Mouse (Mus musculus): Measurements from ENCODE around the gene Dirc2.
A peak's percentile ranks its signal among the peaks of the same experiment; 100 is the strongest.

The Dirc2 gene

DNA sequence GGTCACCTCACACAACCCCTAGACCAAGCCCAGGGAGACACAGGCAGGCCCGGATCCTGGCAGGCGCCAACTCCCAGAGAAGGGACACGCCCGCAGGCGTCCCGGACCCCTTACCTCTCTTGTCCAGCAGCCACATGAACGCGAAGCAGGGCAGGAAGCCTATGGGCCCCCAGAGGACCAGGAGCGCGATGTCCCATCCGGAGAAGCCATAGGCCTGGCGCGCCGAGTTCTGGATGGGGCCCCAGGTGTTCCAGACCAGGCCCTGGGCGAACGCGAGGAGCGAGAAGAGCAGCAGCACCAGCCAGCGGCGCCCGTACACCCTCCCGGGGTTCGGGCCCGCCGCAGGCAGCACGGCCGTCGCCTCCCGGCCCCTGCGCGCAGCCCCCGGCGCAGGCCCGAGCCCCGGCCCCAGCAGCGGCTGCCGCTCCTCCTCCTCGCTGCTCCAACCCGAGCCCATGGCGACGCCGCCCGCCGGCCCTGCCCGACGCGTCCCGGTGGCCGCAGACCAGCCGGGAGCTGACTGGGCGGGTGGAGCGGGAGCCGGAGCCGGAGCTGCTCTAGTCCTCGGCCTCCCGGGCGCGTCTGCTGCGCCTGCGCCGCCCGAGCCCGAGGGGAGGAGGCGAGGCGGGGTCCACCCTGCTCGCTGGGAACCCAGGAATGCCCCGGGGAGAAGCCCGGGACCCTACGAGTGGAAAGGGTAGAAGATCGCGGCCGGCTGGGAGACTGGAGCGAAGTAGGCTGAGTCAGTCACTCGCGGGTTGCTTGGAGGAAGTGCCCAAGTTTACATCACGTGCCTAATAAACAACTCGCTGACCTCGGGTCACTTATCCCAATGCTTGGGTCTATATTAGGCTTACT, at the start of gene Dirc2:
Dirc2 (minus strand) TSS at position 572 of the 858 bp plus-strand sequence.
- DNase-seq: peak; percentile 71 to 78

DNA sequence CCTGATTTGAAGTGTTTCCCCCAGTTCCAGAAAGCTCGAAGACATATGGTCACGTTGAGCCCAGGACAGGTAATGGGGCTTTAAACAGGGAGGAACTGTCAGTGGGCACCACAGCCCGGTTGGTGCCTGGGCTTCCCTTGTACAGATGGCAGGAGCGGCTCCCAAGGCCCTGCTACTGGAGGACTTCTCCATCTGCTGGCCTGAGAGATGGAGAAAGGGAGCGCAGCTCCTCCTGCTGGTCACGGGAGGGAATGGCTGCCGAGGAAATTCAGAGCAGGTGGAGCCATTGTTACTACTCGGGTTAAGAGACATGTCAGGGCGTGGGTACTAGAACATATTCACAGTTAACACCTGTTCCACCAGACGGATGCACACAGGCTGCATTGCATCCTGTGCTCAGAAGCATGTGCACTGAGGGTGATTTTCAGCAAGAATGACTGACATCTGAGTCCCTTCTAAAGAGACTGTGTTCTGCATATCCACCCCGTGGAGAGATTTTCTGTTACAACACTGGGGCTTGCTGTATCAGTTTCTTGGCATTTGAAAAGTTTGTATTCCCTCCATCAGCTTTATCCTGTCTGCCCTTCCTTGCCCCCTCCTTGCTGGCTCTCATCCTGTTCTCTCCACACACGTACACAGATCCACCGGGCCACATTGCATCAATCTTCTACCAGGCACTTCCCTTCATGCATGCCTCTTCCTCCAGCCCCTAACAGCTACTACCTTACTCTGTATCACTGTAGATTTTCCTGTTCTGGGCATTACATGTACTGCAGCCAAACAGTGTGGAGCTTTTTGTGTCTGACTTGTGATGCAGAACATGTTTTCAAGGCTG, 48.3 kb upstream of the Dirc2 start:
- peak; percentile 89 to 93 for DNase-seq

DNA sequence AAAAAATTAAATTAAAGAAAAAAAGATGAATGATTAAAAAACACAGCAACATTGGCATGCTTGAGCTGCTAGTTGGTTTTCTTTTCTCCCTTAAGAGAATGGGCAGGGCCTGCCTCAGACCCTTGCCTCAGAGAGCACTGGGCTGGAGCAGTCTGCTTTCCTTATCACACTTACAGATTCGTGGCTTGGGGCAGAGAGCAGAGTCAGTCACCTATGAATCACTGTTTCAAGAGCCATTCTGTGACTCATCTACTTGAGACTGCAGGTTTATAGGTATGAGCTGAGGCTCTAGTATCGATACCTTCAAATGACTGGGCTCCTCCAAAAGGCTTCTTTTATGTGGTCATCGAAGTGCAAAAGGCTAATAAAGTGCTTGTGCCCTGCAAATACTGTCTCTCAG, 44.0 kb upstream of the Dirc2 start:
- no peak for DNase-seq

DNA sequence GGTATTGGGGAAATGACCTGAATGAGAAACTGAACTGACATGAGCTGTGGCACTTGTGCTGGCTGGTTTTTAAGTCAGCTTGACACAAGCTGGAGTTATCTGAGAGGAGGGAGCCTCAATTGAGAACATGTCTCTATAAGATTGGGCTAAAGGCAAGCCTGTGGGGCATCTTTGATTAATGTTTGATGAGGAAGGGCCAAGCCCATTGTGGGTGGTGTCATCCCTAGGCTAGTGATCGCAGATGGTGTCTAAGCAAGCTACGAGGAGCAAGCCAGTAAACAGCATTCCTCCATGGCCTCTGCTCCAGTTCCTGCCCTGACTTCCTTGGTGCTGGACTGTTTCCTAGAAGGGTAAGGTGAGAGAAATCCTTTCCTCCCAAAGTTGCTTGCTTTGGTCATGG, 39.7 kb upstream of the Dirc2 start:
- no peak for DNase-seq

DNA sequence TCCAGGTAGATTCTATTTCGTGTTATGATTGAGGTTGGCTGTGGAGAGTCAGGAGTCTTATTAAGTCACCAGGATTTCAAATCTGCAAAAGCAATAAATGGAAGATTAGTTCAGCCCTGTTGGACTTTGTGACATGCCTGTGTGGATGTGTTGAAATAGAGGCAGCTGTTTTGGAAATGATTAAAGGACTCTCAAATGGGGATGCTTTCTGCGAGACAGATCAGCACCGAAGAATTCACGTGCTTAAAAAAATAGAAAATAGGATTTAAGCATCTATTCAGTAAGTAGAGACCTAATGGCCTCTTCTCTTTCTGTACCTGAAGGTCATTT, 38.5 kb upstream of the Dirc2 start:
- no peak for DNase-seq

DNA sequence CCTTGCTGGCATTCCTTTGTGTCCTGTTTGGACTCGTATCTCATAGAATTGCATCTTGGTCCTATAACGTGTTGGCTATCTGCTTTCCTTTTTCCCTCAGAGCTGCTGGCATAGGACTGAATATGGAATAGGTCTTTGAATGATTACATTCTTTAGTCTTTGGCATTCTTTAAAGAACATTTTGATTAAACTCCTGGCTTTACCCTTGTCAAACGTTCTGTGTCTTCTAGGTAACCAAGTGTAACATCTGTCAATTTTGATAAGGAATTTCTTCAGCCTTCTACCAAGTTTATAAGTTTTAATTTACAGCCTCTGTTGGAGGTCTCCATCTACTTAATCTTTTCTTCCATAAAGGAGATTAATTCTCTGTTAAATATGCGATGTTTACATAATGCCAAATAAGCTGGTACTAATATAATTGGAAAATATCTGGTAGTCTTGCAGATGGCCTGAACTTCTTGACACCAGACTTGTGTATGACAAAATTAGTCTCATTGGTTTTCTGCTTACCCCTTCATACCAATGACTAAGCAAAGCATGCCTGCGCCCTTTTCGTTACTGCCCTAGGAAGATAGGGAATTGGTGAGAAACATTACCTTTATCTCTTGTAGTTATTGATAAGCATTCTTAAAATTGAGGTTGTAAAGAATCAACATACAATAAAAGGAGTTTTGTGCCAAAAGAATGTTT, 38.0 kb upstream of the Dirc2 start:
- DNase-seq: no peak

DNA sequence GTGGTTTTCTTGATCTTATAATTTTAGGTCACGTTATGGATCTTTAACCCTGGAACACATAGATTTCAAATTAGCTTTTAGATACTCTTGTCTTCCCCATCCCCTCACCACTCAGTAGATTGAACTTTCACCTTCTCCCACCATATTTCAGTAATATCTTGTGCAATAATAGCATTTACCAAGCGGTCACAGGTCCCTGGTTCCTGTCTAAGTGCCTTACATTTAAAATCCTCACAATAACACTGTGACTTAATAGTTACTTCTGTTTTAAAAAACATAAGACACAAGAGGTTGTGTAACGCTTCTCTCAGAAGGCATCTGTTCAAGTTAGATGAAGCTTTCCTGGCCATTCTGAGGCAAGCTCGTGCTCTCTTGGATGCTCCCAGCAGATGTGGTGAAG, 34.6 kb upstream of the Dirc2 start:
- no peak for DNase-seq

DNA sequence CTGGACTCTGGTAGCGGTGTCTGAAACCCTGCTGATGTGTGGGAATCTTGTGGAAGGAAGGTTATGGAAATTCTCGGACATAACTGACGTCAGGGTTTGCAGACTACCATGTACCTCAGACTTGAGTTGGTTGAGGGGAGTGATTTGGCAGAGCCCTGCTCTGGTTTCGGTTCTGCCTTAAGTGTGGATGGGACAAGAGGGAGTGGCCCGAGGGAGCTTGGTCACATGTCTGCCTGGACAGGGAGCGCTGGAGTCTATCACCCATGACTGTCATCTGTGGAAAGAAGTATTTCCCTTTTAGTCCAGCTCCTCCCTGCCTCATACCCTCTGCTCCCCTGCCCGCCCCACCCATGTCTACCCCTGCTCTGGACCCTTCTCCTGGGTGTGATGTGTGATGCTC, 33.0 kb upstream of the Dirc2 start:
- no peak for DNase-seq

DNA sequence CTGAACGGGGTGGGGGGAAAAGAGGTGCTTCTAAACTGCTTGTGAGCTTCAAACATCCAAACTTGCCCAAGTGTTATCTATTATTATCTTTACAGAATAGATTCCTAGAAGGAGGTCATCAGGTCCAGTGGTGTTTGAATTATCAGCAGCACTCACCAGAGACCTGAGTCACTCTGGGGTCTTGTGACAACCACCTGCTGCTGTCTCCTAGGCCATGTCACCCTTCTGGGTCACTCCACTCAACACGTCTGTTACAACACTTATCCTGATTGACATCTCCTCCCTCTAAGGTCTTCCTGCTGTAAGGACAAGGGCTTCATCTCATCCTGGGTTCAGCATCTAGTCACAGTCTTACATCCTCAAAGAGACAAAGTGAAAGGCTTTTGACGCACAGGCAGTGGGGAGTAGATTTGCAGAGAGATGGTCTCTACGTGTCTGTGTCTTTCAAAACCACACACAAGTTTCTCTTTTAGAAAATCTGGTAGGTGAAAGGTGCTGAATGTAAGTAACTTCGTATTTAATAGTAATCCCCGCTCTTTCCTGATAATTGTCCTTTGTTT, 22.9 kb upstream of the Dirc2 start:
- DNase-seq: no peak

DNA sequence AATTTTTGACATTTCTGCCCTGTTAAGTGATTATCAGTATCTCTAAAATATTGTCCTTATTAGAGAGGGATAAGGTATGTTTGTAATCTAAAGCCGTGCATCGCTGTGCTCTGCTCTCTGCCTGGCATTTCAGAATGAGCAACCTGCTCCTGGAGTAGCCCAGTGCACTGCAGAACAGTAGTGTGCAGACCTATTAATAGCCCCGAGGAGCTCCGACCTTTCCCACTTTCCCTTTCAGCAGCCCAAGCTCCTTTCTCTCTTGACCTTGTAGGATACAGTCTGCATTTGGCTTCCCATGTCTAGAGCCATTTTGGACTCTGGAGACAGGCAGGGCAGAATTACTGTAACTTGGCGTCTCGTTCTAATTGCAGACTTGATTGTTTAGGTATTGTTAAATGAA, 19.2 kb upstream of the Dirc2 start:
- no peak for DNase-seq

DNA sequence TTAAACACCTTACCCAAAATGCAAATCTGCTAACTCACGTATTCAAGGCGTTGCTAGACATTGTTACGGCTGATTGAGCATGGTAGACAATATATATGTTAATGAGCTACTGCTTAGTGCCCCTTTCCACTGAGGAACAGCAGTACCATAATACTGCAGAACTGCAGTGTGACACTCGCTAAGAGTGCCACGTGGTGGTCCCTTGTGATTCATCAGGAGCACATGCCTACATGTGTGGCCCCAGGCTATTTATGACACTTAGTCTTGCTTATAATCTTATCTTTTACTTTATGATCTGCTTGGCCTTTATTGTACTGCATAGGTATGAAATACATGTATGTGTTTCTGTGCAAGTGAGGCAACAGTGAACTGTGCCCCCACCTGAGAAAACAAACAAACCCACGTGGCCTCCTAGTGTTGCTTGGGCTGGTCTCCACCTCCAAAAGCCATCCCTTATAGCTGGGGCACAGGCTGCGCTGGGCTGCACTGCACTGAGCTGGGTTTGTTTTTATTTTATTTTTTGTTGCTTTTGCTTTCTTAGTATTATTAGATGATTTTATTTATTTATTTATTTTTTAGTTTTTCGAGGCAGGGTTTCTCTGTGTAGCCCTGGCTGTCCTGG, 18.5 kb upstream of the Dirc2 start:
- no peak for DNase-seq

DNA sequence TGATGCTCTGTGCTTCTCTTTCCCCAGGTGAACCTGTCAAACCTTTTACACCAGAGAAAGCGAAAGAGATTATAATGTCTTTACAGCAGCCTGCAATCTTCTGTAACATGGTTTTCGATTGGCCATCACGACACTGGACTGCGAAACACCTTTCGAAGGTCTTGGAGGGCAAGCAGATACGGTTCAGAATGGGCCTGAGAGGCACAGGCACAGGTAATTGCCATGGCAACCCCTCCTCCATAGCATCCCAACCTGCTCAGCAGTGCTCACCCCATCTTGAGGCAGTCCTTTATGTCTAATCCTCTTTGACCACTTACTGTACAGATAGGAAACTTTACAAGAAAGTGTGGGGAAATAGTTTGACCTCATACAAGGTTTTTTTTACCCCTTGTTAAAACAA, 18.0 kb upstream of the Dirc2 start:
- no peak for DNase-seq

DNA sequence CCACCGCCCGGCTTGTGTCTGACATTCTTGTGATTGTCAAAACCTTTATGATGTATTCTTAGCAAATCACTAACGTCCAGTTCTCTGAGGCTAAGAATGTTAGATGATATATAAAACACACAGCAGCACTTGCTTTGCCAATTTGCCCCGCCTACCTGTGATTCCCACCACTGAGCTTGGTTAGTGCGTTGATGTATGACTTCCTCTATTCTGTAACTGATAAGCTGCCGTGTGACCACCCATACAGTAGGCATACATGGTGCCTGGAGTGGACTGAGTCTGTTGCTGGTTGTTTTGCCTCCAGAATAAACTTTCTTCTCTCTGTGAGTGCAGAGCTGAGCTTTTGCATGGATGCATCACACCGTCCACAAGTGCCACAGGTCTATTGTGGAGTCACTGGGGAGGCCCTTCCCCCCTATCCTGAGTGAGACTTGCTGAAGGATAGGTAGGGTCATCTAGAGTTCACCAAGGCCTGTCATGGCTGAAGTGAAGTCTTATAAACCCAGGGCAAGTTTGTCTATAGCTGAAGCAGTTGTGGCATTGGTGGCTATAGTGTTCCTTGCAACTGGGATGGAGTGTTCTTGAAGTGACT, 15.1 kb upstream of the Dirc2 start:
- no peak for DNase-seq

DNA sequence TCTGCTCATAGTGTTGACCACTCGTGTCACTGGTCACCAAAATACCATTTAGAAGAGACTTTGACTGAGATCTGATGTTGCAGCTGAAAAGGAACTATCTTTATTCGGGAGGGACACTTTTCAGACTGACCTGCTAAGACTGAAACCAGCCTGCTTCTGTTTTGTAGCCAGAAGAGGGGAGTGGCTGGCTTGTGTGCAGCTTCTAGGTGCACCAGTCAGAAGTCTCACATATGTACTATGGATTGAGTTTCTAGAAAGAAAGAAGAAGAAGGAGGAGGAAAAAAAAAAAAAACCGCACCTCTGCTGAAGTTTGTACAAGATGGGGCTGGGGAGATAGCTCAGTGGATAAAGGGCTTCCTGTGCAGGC, 14.0 kb upstream of the Dirc2 start:
- DNase-seq: no peak

DNA sequence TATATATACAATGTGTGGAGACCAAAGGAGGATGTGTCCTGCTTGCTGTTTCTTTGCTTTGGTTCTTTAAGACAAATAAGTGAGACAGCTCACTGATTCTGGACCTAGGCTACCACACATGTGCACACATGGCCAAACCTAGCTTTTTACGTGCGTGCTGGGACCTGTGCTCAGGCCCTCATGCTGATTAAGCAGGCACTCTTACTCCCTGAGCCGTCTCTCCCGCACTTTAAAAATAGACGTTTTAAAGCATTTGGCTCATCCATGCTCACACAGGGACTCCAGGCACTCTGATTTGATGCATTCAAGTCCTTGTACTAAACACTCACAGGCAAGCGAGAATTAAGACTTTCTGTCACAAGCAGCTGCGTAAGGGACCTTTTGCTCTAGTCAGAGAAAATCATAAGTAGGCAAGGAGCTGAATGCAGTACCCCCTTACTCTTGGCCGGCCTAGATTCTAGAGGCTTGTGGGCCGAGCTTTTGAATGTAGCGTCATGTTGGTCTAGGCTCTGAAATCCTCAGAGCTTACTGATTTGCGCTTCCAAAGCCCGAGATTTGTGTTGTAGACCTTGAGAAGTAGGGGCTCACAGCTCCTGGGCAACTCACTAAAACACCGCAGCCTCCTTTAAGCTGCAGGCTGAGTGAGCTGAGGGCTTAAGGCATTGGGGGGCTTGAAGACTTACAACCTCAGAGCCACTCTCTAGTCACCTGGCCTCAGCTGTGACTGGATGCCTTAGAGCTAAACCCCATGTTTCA, 13.5 kb upstream of the Dirc2 start:
- no peak for DNase-seq

DNA sequence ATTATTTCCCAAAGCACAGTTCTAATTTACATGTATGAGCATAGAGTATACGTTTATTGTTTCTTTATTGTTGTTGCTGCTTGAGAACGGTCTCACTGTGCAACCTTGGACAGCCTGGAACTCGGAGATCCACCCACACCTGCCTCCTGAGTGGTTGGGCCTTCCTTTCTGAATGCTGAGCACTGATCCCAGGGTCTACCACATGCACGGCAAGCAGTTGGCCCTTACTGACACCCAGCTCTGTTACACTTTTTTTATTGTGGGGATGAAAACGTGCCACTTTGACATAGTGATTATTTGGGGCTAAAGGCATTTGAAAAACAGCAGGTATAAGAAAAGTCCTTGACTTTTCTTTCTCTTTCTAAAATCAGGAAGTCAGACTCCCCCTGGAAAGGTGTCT, 12.5 kb upstream of the Dirc2 start:
- DNase-seq: no peak

DNA sequence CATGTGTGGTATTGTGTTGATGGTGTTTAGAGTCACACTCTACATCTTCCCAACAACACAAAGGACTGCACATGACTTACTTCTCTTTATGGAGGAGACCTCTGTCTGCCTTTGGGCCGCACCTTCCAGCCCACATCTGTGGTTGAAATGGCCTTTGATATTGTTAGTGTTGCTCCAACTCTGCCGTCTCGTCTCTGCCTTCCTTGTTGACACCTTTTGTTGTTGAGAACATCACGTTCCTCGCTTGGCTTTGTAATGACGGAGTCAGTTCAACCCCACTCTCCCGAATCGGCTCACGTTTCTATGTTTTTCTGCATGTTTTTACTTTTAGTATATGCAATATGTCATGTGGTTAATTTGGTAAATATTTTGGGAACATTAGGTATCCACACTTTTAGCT, 11.9 kb upstream of the Dirc2 start:
- DNase-seq: no peak

DNA sequence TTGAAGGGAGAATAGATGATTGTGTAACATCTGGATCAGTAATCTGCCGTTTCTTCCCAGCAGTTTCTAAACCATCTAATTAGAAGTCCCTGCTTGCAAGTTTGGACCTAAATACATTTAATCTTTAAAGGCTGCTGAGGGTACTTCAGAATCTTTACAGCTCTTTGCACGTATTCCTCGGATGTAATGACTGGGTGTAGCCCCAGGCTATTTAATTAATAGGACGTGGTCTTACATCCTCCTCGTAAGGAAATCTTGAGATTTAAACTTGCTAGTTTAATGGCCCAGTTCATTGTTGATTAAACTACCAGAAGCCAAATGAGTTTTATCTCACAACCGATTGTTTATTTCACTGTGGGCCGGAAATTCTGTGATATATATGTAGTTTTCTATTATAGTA, 10.5 kb upstream of the Dirc2 start:
- DNase-seq: no peak

DNA sequence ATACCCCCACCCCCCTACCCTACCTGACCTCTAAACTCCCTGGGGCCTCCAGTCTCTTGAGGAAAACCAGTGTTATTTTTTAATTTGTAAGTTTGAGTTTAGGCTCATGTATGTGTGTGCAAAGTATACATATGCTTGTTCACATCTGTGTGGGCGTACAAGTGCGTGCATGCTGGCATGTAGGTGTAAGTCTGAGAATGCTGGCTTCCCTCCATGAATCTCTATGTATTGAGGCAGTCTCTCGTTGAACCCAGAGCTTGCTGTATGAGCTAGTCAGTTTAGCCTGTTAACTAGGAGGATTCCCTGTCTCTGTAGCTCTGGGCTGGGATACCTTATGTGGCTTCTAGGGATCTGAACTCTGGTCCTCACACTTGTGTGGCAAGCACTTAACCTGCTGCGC, 8.6 kb upstream of the Dirc2 start:
- no peak for DNase-seq

DNA sequence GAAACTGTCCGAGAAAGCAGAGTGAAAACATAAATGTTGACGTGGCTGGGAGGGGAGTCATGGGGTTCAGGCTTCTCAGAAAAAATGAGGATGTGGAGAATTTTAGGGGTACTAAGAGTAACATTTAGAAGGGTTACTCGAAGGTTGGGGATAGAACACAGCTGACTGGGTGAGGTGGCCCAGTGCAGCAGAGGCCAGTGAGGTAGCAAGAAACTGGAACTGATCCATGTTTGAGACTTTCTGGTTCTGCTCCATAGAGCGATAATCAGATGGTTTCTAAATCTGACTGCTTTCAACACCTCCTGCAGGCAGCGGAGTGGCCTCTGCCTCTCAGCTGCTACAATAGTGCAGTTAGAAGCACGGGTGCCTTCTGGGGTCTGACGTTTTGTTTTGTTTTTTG, 7.6 kb upstream of the Dirc2 start:
- DNase-seq: no peak

DNA sequence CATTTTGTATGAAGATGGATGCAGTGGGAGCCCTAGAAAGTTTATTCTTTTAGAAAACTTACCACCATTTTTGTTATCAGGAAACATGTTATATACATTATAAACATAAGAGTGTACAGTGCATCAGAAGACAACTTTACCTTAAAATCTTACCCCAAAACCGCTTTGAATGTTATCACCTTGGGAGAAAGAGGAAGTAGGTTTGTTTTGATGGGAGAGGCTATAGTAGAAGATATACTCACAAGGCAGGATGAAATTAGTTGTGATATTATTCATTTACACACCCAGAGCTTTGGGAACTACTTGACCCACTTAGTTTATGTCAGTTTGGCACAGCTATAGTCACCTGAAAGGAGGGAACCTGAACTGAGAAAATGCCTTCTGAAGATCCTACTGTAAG, 6.7 kb upstream of the Dirc2 start:
- DNase-seq: no peak

DNA sequence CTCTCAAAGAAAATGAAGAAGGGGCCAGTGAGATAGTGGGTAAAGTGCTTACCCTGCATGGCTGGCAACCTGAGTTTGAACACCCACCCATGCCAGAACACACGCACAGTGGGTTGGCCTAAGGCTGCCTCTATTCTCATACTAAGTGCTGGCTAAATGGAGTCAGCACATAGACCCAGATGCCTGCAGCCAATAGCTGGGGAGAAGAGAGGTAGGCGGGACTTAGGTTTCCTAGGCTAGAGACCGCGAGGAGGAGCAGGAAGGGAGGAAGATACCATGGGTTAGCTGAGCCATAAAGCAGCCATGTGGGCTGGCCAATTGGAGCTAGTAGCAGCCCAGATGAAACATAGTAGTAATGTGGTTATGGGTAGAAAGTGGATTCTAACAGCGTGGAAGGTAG, 3.4 kb upstream of the Dirc2 start:
- no peak for DNase-seq
